In genomic region chr11:54930318-54930979, GRCm38 (mm10) we compare ENCODE assay signal across 10 mouse cellular contexts. TPM values are rescaled to one million over a fixed set of nuclear protein-coding genes. Genes with fewer than 3 reads are reported as not detected.
A peak's percentile ranks its signal among the peaks of the same experiment; 100 is the strongest.
DNase-seq lines count a peak whose midpoint lies in the region; ATAC-seq and TF ChIP-seq lines count a peak whose summit lies in the region.
"Had no signal": no experiment of that assay in that cellular context is flagged by ENCODE, and none has a peak within 500 bp of the region (broad histone marks: within the 10 kb centered on the region; RNA-seq: fewer than 3 reads in every experiment).

No protein-coding gene starts in this region.

- no peak overlapping the region for H3K4me2 ChIP-seq in hindbrain, embryonic 14.5 days (replicated peaks)
- H3K4me2 ChIP-seq in hindbrain, embryonic 16.5 days (ENCODE audit: low read length) = no peak overlapping the region
- no peak overlapping the region for H3K4me2 ChIP-seq in neural tube, embryonic 11.5 days (ENCODE audit: low read depth)
- H3K4me2 ChIP-seq: embryonic facial prominence, embryonic 13.5 days; lung, embryonic 15.5 days had no signal

- H3K27ac ChIP-seq in hindbrain, embryonic 14.5 days = no peak overlapping the region
- H3K27ac ChIP-seq in hindbrain, embryonic 16.5 days (ENCODE audit: low read depth, low read length) = no peak overlapping the region
- H3K27ac ChIP-seq in ES-Bruce4 (ENCODE audit: insufficient read depth, low read length) = no peak overlapping the region
- H3K27ac ChIP-seq in neural tube, embryonic 11.5 days (ENCODE audit: low read depth, low read length) = no peak overlapping the region
- H3K27ac ChIP-seq: embryonic facial prominence, embryonic 13.5 days; lung, embryonic 15.5 days had no signal

- H3K4me3 ChIP-seq in hindbrain, embryonic 14.5 days (replicated peaks; ENCODE audit: low read length) = no peak overlapping the region
- no peak overlapping the region for H3K4me3 ChIP-seq in hindbrain, embryonic 16.5 days (ENCODE audit: low read length)
- H3K4me3 ChIP-seq in ES-Bruce4 (ENCODE audit: low read depth, low read length) = no peak overlapping the region
- no peak overlapping the region for H3K4me3 ChIP-seq in neural tube, embryonic 11.5 days (ENCODE audit: low read depth, low read length)
- H3K4me3 ChIP-seq: embryonic facial prominence, embryonic 13.5 days; lung, embryonic 15.5 days had no signal

- intact Hi-C loops in gastrocnemius, postnatal 14 days (cut with DNase I; ENCODE audit: low total_unique reads) = no loop called here
- intact Hi-C loops in left cerebral cortex, postnatal 14 days (cut with DNase I) = loop anchor here (2.0 kb wide), 1 partner anchor 54 kb away; no protein-coding TSS in a partner anchor

- no peak for TF ChIP-seq POLR2A in ES-Bruce4 (IDR thresholded peaks at IDR 0.05; ENCODE audit: insufficient read depth, low read length)

- DNase-seq in hindbrain, embryonic 14.5 days (ENCODE audit: low spot score) = peak; percentile 44
- DNase-seq in c-Kit-positive CD71-positive TER-119-negative erythroid progenitor cells, embryonic 14.5 days (ENCODE audit: low read depth) = peak; percentile 22
- peak; percentile 52 for DNase-seq in gastrocnemius, postnatal 14 days
- DNase-seq in left cerebral cortex, postnatal 14 days (ENCODE audit: low spot score in 2 of 2) = peak; percentile 65 to 71
- DNase-seq in neural tube, embryonic 11.5 days (ENCODE audit: low spot score) = peak; percentile 63
- no peak for DNase-seq in spleen, postnatal 4 days (ENCODE audit: low spot score in 2 of 2)

- peak; percentile 81 for TF ChIP-seq CTCF in ES-Bruce4 (IDR thresholded peaks at IDR 0.05; ENCODE audit: low read depth, low read length)

- H3K9ac ChIP-seq in hindbrain, embryonic 14.5 days = no peak overlapping the region
- H3K9ac ChIP-seq in hindbrain, embryonic 16.5 days (ENCODE audit: low read depth, low read length) = no peak overlapping the region
- no peak overlapping the region for H3K9ac ChIP-seq in ES-Bruce4 (ENCODE audit: low read depth, poor library complexity, severe bottlenecking)
- no peak overlapping the region for H3K9ac ChIP-seq in neural tube, embryonic 11.5 days (ENCODE audit: low read length)
- H3K9ac ChIP-seq: embryonic facial prominence, embryonic 13.5 days; lung, embryonic 15.5 days had no signal

- H3K4me1 ChIP-seq in hindbrain, embryonic 14.5 days (replicated peaks; ENCODE audit: control insufficient read depth, insufficient read depth, low read length) = no peaks in the 10 kb centered on the region
- H3K4me1 ChIP-seq in hindbrain, embryonic 16.5 days (ENCODE audit: control insufficient read depth, insufficient read depth, low read depth, low read length) = no peaks in the 10 kb centered on the region
- peaks cover 1% of the 10 kb centered on the region for H3K4me1 ChIP-seq in ES-Bruce4 (ENCODE audit: control insufficient read depth, insufficient read depth, low read length)
- no peaks in the 10 kb centered on the region for H3K4me1 ChIP-seq in neural tube, embryonic 11.5 days (ENCODE audit: control insufficient read depth, insufficient read depth, low read length)
- H3K4me1 ChIP-seq: embryonic facial prominence, embryonic 13.5 days; lung, embryonic 15.5 days had no signal

- no peaks in the 10 kb centered on the region for H3K27me3 ChIP-seq in hindbrain, embryonic 14.5 days (ENCODE audit: control insufficient read depth, insufficient read depth, low read length)
- H3K27me3 ChIP-seq in hindbrain, embryonic 16.5 days (replicated peaks; ENCODE audit: control insufficient read depth, insufficient read depth, low read length) = no peaks in the 10 kb centered on the region
- H3K27me3 ChIP-seq in ES-Bruce4 (ENCODE audit: control insufficient read depth, insufficient read depth, low read length, poor library complexity, severe bottlenecking) = no peaks in the 10 kb centered on the region
- no peaks in the 10 kb centered on the region for H3K27me3 ChIP-seq in neural tube, embryonic 11.5 days (ENCODE audit: control insufficient read depth, insufficient read depth, low read length)
- H3K27me3 ChIP-seq: embryonic facial prominence, embryonic 13.5 days; lung, embryonic 15.5 days had no signal

- TF ChIP-seq EP300 in ES-Bruce4 (IDR thresholded peaks at IDR 0.05; ENCODE audit: insufficient read depth, low read depth, low read length) = no peak

- no peak for ATAC-seq in hindbrain, embryonic 14.5 days (ENCODE audit: low FRiP score)
- ATAC-seq in hindbrain, embryonic 16.5 days = no peak
- no peak for ATAC-seq in neural tube, embryonic 11.5 days (ENCODE audit: insufficient read depth, low FRiP score, low TSS enrichment)

- no peaks in the 10 kb centered on the region for H3K9me3 ChIP-seq in hindbrain, embryonic 14.5 days (ENCODE audit: control insufficient read depth, low read length)
- no peaks in the 10 kb centered on the region for H3K9me3 ChIP-seq in hindbrain, embryonic 16.5 days (ENCODE audit: control insufficient read depth, low read length)
- H3K9me3 ChIP-seq in ES-Bruce4 (replicated peaks; ENCODE audit: control insufficient read depth, insufficient read depth, low read length, poor library complexity, severe bottlenecking) = no peaks in the 10 kb centered on the region
- no peaks in the 10 kb centered on the region for H3K9me3 ChIP-seq in neural tube, embryonic 11.5 days (ENCODE audit: control insufficient read depth, low read length)
- H3K9me3 ChIP-seq: embryonic facial prominence, embryonic 13.5 days; lung, embryonic 15.5 days had no signal

- WGBS in hindbrain, embryonic 14.5 days = 67% methylated on average over 7 of the region's 7 CpGs
- WGBS in hindbrain, embryonic 16.5 days = 68% methylated on average over 7 of the region's 7 CpGs
- 68% methylated on average over 7 of the region's 7 CpGs for WGBS in neural tube, embryonic 11.5 days

- H3K36me3 ChIP-seq in hindbrain, embryonic 14.5 days (replicated peaks; ENCODE audit: control insufficient read depth, insufficient read depth) = peaks cover 59% of the 10 kb centered on the region
- peaks cover 20% of the 10 kb centered on the region for H3K36me3 ChIP-seq in hindbrain, embryonic 16.5 days (ENCODE audit: control insufficient read depth, insufficient read depth, low read length)
- peaks cover 31% of the 10 kb centered on the region for H3K36me3 ChIP-seq in ES-Bruce4 (ENCODE audit: control insufficient read depth, insufficient read depth, low read length, poor library complexity, severe bottlenecking)
- no peaks in the 10 kb centered on the region; the same call in 1 of the 2 replicates for H3K36me3 ChIP-seq in neural tube, embryonic 11.5 days (ENCODE audit: control insufficient read depth, insufficient read depth, low read length)

RNA-seq across cellular contexts. Expression of gene Gpx3, which starts 28.2 kb away (rescaled TPM):
- 67.6 and 73.6 TPM in 2 replicates for polyA plus RNA-seq in hindbrain, embryonic 14.5 days (2014; fragmentation: Nextera tagmentation; extraction: Ambion mirVana)
- polyA plus RNA-seq in hindbrain, embryonic 16.5 days (2015; fragmentation: Nextera tagmentation; extraction: Ambion mirVana) = 78.5 and 78.8 TPM in 2 replicates
- 50.8 and 52.4 TPM in 2 replicates for polyA plus RNA-seq in ES-Bruce4 (2011; ENCODE audit: insufficient read depth, insufficient read length, low read depth, missing spikeins)
- 10 to 100 TPM; 19.0 to 22.6 TPM for total RNA-seq in gastrocnemius, postnatal 14 days (2021)
- total RNA-seq in left cerebral cortex, postnatal 14 days (2021) = 10 to 100 TPM in 1 of 2 experiments, 1 to 10 TPM in 1; 8.3 to 10.7 TPM
- polyA plus RNA-seq in neural tube, embryonic 11.5 days (2014; fragmentation: Nextera tagmentation; extraction: Ambion mirVana) = 98.3 and 109 TPM in 2 replicates

RNA-seq across cellular contexts. Expression of gene Tnip1, which starts 32.3 kb away (rescaled TPM):
- 15.8 and 17.0 TPM in 2 replicates for polyA plus RNA-seq in hindbrain, embryonic 14.5 days (2014; fragmentation: Nextera tagmentation; extraction: Ambion mirVana)
- 19.6 and 20.4 TPM in 2 replicates for polyA plus RNA-seq in hindbrain, embryonic 16.5 days (2015; fragmentation: Nextera tagmentation; extraction: Ambion mirVana)
- 33.2 and 42.6 TPM in 2 replicates for polyA plus RNA-seq in ES-Bruce4 (2011; ENCODE audit: insufficient read depth, insufficient read length, low read depth, missing spikeins)
- total RNA-seq in gastrocnemius, postnatal 14 days (2021) = 10 to 100 TPM; 28.8 to 31.1 TPM
- total RNA-seq in left cerebral cortex, postnatal 14 days (2021) = 10 to 100 TPM; 32.4 to 35.0 TPM
- 12.4 and 13.2 TPM in 2 replicates for polyA plus RNA-seq in neural tube, embryonic 11.5 days (2014; fragmentation: Nextera tagmentation; extraction: Ambion mirVana)

Comparison
In these comparisons a context has a peak if more than half of its experiments do, and no peak if none do; other contexts are left out.
1. DNase-seq: peak in hindbrain, embryonic 14.5 days (single experiment), c-Kit-positive CD71-positive TER-119-negative erythroid progenitor cells, embryonic 14.5 days (single experiment), gastrocnemius, postnatal 14 days (single experiment), left cerebral cortex, postnatal 14 days (2 of 2) and neural tube, embryonic 11.5 days (single experiment); none in spleen, postnatal 4 days (0 of 2).